Mouse (Mus musculus) lung, embryonic 14.5 days (tissue): ENCODE measurements around the gene Lipe. TPM values are rescaled to one million over a fixed set of nuclear protein-coding genes. Genes with fewer than 3 reads are reported as not detected.

Source experiments
- ATAC-seq: fragments of 200-750 bp; cut with Nextera tagmentation; 2 replicates; pipeline ENCODE4 v1.8.0; 2017; ENCODE audit warnings: mild to moderate bottlenecking, moderate TSS enrichment, moderate library complexity; ENCODE audit not compliant: insufficient read depth
- DNase-seq: peaks from one replicate; pipeline ENCODE4 v3.0.0-alpha.2; 2015
- H3K27ac ChIP-seq: fragments of 300-500 bp; sonication (generic); 2 replicates; pipeline ENCODE4 v1.5.1; 2014; ENCODE audit warnings: low read depth, mild to moderate bottlenecking, moderate library complexity
- H3K27me3 ChIP-seq: fragments of 300-500 bp; sonication (generic); 2 replicates; pipeline ENCODE4 v1.6.1; 2014; ENCODE audit warnings: low read length, control low read depth; ENCODE audit not compliant: insufficient read depth
- H3K36me3 ChIP-seq: fragments of 300-500 bp; sonication (generic); 2 replicates; pipeline ENCODE4 v1.6.1; 2014; ENCODE audit warnings: control low read depth; ENCODE audit not compliant: insufficient read depth
- H3K4me1 ChIP-seq: fragments of 300-500 bp; sonication (generic); 2 replicates; pipeline ENCODE4 v1.6.1; 2014; ENCODE audit warnings: antibody characterized with exemption, control low read depth; ENCODE audit not compliant: insufficient read depth
- H3K4me2 ChIP-seq: fragments of 300-500 bp; sonication (generic); 2 replicates; pipeline ENCODE4 v1.6.1; 2014; ENCODE audit warnings: mild to moderate bottlenecking
- H3K4me3 ChIP-seq: fragments of 300-500 bp; sonication (generic); 2 replicates; pipeline ENCODE4 v1.5.1; 2014; ENCODE audit warnings: low read depth, low read length
- H3K9ac ChIP-seq: fragments of 300-500 bp; sonication (generic); 2 replicates; pipeline ENCODE4 v1.6.1; 2014
- H3K9me3 ChIP-seq: fragments of 300-500 bp; sonication (generic); 2 replicates; pipeline ENCODE4 v1.6.1; 2016; ENCODE audit warnings: low read depth, low read length, control low read depth
- CTCF ChIP-seq: IDR thresholded peaks from 2 replicates; pipeline ENCODE4 v1.5.1; 2016; ENCODE audit warnings: antibody characterized with exemption, low read depth
- WGBS: fragments of 180-500 bp; shearing (Covaris S2); extraction: QIAGEN DNeasy Blood & Tissue Kit; methylation state at CpG from one replicate; pipeline ENCODE4 v1.1.7; 2014; 5-methylcytosine and 5-hydroxymethylcytosine counted together
- polyA plus RNA-seq: library from polyadenylated mRNA; unstranded; fragments of >200 nt; fragmentation: Nextera tagmentation; extraction: Ambion mirVana; gene quantifications from 2 replicates; pipeline ENCODE4 v1.2.1, GENCODE M21; 2014

Lipe gene
- polyA plus RNA-seq, result 3.8 and 4.0 TPM in 2 replicates

DNA sequence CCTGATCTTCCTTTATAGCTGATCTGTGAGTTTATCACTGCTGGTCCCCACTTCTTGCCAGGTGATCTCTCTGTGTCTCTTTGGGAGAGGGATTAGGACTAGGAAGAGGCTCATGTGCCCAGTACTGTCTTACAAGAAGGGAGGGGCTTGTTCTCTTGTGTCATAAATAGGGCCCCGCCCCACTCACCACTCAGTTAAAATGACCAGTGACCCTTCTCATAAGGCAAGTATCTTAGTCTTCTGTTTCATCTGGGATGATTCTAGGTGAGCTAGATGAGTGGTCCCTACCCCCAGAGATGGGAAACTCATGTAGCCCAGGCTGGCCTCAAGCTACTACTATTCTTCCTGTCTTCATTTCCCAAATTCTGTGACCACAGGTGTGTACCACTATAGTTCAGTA, at the start of gene Lipe:
Gene Lipe, minus strand, starts transcription at position 101 of the 400 bp plus-strand sequence.
- ATAC-seq (no peak), DNase-seq (no peak)
- no peak for TF ChIP-seq CTCF
- Histone ChIP-seq H3K4me1 (peaks cover 13% of the 10 kb centered on the region), H3K36me3 (no peaks in the 10 kb centered on the region), H3K27me3 (no peaks in the 10 kb centered on the region), H3K4me3 (no peak within 1 kb of the TSS), H3K4me2 (no peak within 1 kb of the TSS), H3K27ac (no peak within 1 kb of the TSS), H3K9ac (no peak within 1 kb of the TSS), H3K9me3 (no peaks in the 10 kb centered on the region)
- WGBS, result 94% methylated on average over 1 of the region's 1 CpGs

DNA sequence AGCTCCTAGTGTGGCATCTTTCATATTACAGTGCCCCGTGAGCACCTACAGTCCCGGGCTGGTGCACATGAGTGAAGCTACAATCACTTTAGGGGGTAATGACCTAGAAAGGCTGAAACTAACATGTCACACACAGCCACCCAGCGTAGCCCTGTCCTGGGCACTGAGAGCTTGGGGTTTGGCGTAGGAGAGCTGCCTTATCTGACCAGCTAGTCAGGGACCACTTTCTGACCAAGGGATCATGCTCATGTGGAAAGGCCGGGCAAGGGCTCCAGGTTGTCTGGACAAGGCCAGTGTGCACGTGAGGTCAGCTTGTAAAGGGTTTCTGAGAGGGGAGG, 42.3 kb upstream of the Lipe start:
- no peak overlapping the region for H3K4me2 ChIP-seq
- no peaks in the 10 kb centered on the region for H3K27me3 ChIP-seq
- no peaks in the 10 kb centered on the region for H3K4me1 ChIP-seq
- 69% methylated on average over 6 of the region's 6 CpGs for WGBS
- ATAC-seq (no peak; the same call in 1 of the 2 replicates), DNase-seq (no peak)
- H3K36me3 ChIP-seq, result no peaks in the 10 kb centered on the region
- no peak overlapping the region for H3K4me3 ChIP-seq
- H3K9ac ChIP-seq, result no peak overlapping the region
- TF ChIP-seq CTCF, result no peak
- H3K27ac ChIP-seq, result peak overlapping the region; percentile 55; the same call in 1 of the 2 replicates
- no peaks in the 10 kb centered on the region for H3K9me3 ChIP-seq

DNA sequence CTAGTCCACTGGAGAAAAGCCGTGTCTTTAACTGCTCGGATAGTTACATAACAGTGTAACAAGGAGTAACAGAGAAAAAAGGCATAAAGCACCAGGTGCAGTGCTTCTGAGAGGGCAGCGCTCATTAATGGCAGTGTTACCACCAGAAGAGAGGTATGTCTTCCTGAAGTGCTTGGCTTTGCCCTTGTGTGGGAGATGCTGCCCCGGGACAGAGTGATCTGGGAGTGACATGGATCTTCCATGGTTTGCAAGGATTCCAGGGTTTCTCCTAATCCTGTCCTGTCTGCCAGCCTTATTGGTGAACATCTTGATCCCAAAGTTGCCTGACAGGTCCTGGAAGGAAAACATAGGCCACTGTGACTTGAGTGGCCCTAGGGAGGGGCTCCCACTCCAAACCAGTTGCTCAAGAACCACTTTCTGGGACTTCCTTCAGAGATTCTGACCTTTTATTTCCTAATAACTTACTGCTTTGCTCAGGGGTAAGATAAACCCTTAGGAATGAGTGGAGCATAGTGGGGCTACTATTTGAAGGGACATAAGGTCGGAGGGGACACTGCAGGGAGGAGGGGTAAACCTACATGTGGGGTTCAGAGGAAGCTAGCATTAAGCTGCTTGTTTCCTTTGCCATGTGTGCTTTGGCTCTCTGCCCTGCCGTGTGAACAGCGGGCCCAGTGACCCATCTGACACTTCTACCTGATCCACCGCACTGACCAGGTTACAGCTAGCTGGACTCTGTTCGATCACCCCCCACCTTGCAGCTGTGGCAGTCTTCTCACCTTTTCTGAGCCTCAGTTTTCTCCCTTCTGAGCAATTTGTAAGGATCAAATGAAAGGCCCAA, 41.7 kb upstream of the Lipe start:
- peak; percentile 20 for DNase-seq

DNA sequence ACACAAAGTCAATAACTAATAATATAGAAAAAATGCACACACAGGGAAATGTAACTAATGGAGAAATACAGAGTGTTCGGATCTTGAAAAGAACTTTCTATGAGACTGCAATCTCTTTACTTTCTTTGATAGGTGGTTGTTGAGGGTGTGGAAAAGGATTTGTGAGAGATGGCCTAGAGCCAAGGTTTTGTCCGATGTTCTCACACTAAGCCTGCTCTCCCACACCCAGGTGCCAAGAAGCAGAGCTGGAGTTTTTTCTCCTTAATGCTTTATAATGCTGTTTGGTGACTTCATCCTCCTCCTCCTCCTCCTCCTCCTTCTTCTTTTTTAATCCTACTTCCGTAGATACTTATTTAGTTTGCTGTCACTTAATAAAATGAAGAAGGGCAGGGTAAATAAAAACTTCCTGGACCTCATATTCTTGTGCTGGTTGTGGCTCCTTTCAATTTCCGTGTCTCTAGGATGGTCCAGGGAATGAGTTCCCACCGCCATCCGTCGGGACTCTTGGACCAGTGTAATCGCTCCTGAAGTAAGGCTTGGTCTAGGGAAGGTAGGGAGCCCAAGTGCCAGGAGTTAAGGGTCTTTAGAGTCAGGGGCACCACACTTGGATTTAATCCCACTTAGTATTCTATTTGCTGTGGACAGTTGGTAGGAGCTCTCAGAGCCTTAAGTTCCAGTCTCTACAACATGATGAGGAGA, 40.8 kb upstream of the Lipe start:
- Histone ChIP-seq H3K4me2 (no peak overlapping the region), H3K4me3 (no peak overlapping the region), H3K9me3 (no peaks in the 10 kb centered on the region), H3K27me3 (no peaks in the 10 kb centered on the region), H3K9ac (no peak overlapping the region), H3K36me3 (no peaks in the 10 kb centered on the region), H3K27ac (0 out of 2 replicates have a peak overlapping the region, but pooled peaks have one; percentile 55), H3K4me1 (no peaks in the 10 kb centered on the region)
- DNase-seq (no peak), ATAC-seq (no peak)
- WGBS, result 71% methylated on average over 8 of the region's 8 CpGs
- no peak for TF ChIP-seq CTCF

More for the DNA sequence above, 41.7 kb upstream of the Lipe start:
- ATAC-seq, result no peak
- H3K36me3 ChIP-seq, result no peaks in the 10 kb centered on the region
- H3K4me3 ChIP-seq, result no peak overlapping the region
- H3K4me1 ChIP-seq, result no peaks in the 10 kb centered on the region
- H3K9ac ChIP-seq, result no peak overlapping the region
- no peaks in the 10 kb centered on the region for H3K9me3 ChIP-seq
- H3K27ac ChIP-seq, result peak overlapping the region; percentile 55; the same call in 1 of the 2 replicates
- no peak for TF ChIP-seq CTCF
- H3K4me2 ChIP-seq, result no peak overlapping the region
- no peaks in the 10 kb centered on the region for H3K27me3 ChIP-seq
- 64% methylated on average over 9 of the region's 9 CpGs for WGBS

DNA sequence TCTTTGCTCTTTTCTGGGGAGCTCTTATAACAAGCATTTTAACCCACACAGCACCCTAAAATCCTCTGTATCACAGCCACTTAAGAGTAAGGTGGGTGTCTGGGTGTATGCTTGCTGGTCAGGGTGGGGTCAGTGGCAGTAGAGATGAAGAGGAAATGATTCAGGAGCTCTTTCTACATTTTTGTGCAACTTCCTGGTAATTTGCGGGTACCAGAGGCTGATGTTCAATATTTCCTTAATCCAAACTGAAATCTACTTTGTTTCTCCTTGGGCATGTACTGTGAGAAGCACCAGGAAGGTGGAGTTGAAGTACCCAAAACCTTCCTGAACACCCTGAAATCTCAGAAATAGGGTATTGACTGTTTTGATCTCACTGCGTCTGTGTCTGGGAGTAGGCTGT, 38.2 kb upstream of the Lipe start:
- Histone ChIP-seq H3K9ac (no peak overlapping the region), H3K27ac (0 out of 2 replicates have a peak overlapping the region, but pooled peaks have one; percentile 8), H3K4me3 (no peak overlapping the region), H3K27me3 (no peaks in the 10 kb centered on the region), H3K4me1 (no peaks in the 10 kb centered on the region), H3K4me2 (no peak overlapping the region), H3K36me3 (no peaks in the 10 kb centered on the region), H3K9me3 (no peaks in the 10 kb centered on the region)
- DNase-seq (no peak), ATAC-seq (no peak)
- 79% methylated on average over 2 of the region's 2 CpGs for WGBS
- TF ChIP-seq CTCF, result no peak

DNA sequence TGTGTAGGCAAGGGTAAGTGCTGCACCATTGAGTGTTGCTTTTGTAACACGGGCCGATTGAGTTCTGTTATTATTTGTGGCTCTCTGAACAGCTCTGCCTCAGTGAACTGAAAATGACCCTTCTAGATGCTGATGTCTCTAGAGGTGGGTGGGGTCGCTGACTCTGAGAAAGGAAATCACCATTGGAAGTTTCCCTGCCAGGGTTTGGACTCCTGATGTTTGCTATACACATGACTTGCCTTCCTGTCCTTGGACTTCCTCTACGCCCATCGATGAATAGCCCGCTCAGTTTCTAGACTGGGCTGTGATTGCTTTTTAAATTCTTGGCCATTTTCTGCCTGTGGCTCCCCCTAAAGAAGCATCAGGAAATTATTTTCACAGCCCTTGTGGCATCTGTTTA, 37.7 kb upstream of the Lipe start:
- no peak for TF ChIP-seq CTCF
- H3K9me3 ChIP-seq, result no peaks in the 10 kb centered on the region
- no peaks in the 10 kb centered on the region for H3K27me3 ChIP-seq
- no peaks in the 10 kb centered on the region for H3K4me1 ChIP-seq
- no peak overlapping the region for H3K4me2 ChIP-seq
- H3K27ac ChIP-seq, result 0 out of 2 replicates have a peak overlapping the region, but pooled peaks have one; percentile 8
- WGBS, result 70% methylated on average over 6 of the region's 6 CpGs
- DNase-seq (peak; percentile 34), ATAC-seq (no peak)
- no peak overlapping the region for H3K9ac ChIP-seq
- H3K36me3 ChIP-seq, result no peaks in the 10 kb centered on the region
- no peak overlapping the region for H3K4me3 ChIP-seq

DNA sequence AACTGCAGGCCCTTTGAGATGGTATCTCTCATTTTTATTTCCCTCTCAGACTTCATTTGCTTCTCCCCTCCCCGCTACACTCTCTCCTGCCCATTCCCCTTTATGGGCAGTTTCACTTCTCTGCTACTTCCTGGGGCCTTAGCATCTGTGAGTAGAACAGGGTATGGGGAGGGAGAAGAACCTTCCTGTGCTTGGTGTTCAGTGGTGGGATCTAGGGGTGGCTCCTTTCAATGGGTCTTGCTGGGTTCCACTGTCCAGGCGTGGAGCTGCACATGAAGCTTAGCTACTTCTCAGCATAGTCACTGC, 37.0 kb upstream of the Lipe start:
- Histone ChIP-seq H3K9me3 (no peaks in the 10 kb centered on the region), H3K36me3 (no peaks in the 10 kb centered on the region), H3K4me2 (no peak overlapping the region), H3K27ac (peak overlapping the region; percentile 39; the same call in 1 of the 2 replicates), H3K27me3 (no peaks in the 10 kb centered on the region), H3K4me1 (no peaks in the 10 kb centered on the region), H3K9ac (no peak overlapping the region), H3K4me3 (no peak overlapping the region)
- ATAC-seq, result no peak
- WGBS, result 82% methylated on average over 2 of the region's 2 CpGs
- TF ChIP-seq CTCF, result no peak
- no peak for DNase-seq
